Mouse (Mus musculus) ES-Bruce4 (cell line): ENCODE measurements around the gene Nhsl1.

Experiments used
- EP300 ChIP-seq: IDR thresholded peaks from 2 replicates; pipeline ENCODE4 v1.6.1; 2011; ENCODE audit warnings: low read depth, low read length; ENCODE audit not compliant: insufficient read depth
- POLR2A ChIP-seq: IDR thresholded peaks from one replicate; pipeline ENCODE4 v1.8.1; 2011; ENCODE audit warnings: low read length; ENCODE audit not compliant: insufficient read depth

- TF ChIP-seq EP300, result no peak
- no peak for TF ChIP-seq POLR2A
Measured at GRCm38 (mm10) chr10:18411266-18411665, 92.5 kb downstream of the Nhsl1 start.
